Mouse (Mus musculus) stomach, postnatal 0 days (tissue): ENCODE results near the gene Cops7a. TPM values are rescaled to one million over a fixed set of nuclear protein-coding genes. Genes with fewer than 3 reads are reported as not detected.
A peak's percentile ranks its signal among the peaks of the same experiment; 100 is the strongest.

Experiments used
- ATAC-seq: fragments of 200-750 bp; cut with Nextera tagmentation; 2 replicates; pipeline ENCODE4 v1.8.0; 2017; ENCODE audit not compliant: low FRiP score, low TSS enrichment
- DNase-seq: peaks from one replicate; pipeline ENCODE4 v3.0.0-alpha.2; 2016; ENCODE audit warnings: low spot score
- H3K27ac ChIP-seq: fragments of 300-500 bp; sonication (generic); replicated peaks from 2 replicates; pipeline ENCODE4 v1.5.1; 2014; ENCODE audit warnings: mild to moderate bottlenecking, control low read depth
- H3K27me3 ChIP-seq: fragments of 300-500 bp; sonication (generic); 2 replicates; pipeline ENCODE4 v1.6.1; 2014; ENCODE audit warnings: low read length; ENCODE audit not compliant: control insufficient read depth, insufficient read depth
- H3K36me3 ChIP-seq: fragments of 300-500 bp; sonication (generic); 2 replicates; pipeline ENCODE4 v1.6.1; 2014; ENCODE audit warnings: low read length, mixed read lengths; ENCODE audit not compliant: control insufficient read depth, insufficient read depth
- H3K4me1 ChIP-seq: fragments of 300-500 bp; sonication (generic); replicated peaks from 2 replicates; pipeline ENCODE4 v1.6.1; 2014; ENCODE audit warnings: antibody characterized with exemption; ENCODE audit not compliant: control insufficient read depth, insufficient read depth
- H3K4me2 ChIP-seq: fragments of 300-500 bp; sonication (generic); replicated peaks from 2 replicates; pipeline ENCODE4 v1.6.1; 2014; ENCODE audit warnings: low read depth, mild to moderate bottlenecking, control low read depth, moderate library complexity
- H3K4me3 ChIP-seq: fragments of 300-500 bp; sonication (generic); 2 replicates; pipeline ENCODE4 v1.5.1; 2014; ENCODE audit warnings: low read depth, low read length, control low read depth
- H3K9ac ChIP-seq: fragments of 300-500 bp; sonication (generic); 2 replicates; pipeline ENCODE4 v1.6.1; 2014; ENCODE audit warnings: mild to moderate bottlenecking, low read length, control low read depth, mixed read lengths
- H3K9me3 ChIP-seq: fragments of 300-500 bp; sonication (generic); 2 replicates; pipeline ENCODE4 v1.6.1; 2016; ENCODE audit warnings: low read length; ENCODE audit not compliant: control insufficient read depth
- CTCF ChIP-seq: IDR thresholded peaks from 2 replicates; pipeline ENCODE4 v1.5.1; 2016; ENCODE audit warnings: antibody characterized with exemption, low read depth, mild to moderate bottlenecking, moderate library complexity
- EP300 ChIP-seq: optimal IDR thresholded peaks from 2 replicates; pipeline ENCODE3; 2016; ENCODE audit warnings: antibody characterized with exemption
- WGBS: fragments of 180-500 bp; shearing (Covaris S2); extraction: QIAGEN DNeasy Blood & Tissue Kit; methylation state at CpG from one replicate; pipeline ENCODE4 v1.1.7; 2014; 5-methylcytosine and 5-hydroxymethylcytosine counted together
- polyA plus RNA-seq: library from polyadenylated mRNA; unstranded; fragments of >200 nt; fragmentation: Nextera tagmentation; extraction: Ambion mirVana; gene quantifications from 2 replicates; pipeline ENCODE4 v1.2.1, GENCODE M21; 2015

The Cops7a gene
- polyA plus RNA-seq, 1 experiment from 2014 or later = 114 TPM

DNA sequence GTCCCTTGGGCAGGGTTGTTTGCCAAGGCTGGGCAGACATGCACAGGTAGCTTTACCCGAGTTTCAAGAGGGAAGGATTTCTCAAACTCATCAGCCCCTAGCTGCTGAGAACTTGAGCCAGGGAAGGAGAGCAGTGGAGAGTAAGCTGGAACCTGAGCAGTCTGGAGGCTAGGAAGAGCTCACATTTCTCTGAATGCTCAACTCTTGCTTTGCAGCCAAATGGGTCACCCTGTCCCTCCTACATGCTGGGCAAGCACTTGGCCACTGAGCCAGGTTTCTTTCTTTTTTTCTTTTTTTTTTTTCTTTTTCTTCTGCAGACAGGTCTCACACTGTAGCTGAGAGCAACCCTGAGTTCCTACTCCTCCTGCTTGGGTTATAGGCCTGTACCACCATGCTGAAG lies 28.7 kb downstream of the Cops7a start:
- WGBS = 82% methylated on average over 1 of the region's 1 CpGs
- TF ChIP-seq CTCF (no peak), EP300 (no peak)

DNA sequence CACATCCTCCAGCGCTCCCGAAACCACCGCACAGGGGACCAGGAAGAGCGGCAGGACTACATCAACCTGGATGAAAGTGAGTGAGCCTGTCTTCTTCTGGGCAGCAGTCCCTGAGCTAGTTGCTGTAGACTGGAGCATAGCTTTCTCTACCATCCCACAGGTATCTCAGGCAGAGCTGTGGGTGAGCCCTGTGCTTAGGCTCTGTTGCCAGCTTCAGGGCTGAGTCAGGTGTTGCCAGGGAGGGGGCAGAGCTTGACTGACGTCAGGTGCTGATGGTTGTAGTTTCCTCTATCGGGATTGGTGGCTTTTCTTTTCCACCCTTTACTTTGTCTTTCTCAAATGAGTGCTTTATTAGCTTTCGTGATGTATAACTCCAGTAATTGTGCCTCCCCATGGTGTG lies 30.7 kb downstream of the Cops7a start:
- DNase-seq (no peak), ATAC-seq (no peak)
- TF ChIP-seq CTCF (no peak), EP300 (no peak)
- Histone ChIP-seq H3K36me3 (peaks cover 17% of the 10 kb centered on the region), H3K4me2 (no peak overlapping the region), H3K9me3 (no peaks in the 10 kb centered on the region), H3K27me3 (no peaks in the 10 kb centered on the region), H3K4me3 (no peak overlapping the region), H3K4me1 (peaks cover 5% of the 10 kb centered on the region; the same call in 1 of the 2 replicates), H3K27ac (no peak overlapping the region), H3K9ac (no peak overlapping the region)
- WGBS = 88% methylated on average over 7 of the region's 7 CpGs

More for the DNA sequence above, 28.7 kb downstream of the Cops7a start:
- Histone ChIP-seq H3K4me1 (peaks cover 5% of the 10 kb centered on the region; the same call in 1 of the 2 replicates), H3K4me2 (no peak overlapping the region), H3K9me3 (no peaks in the 10 kb centered on the region), H3K27ac (no peak overlapping the region), H3K36me3 (peaks cover 17% of the 10 kb centered on the region), H3K9ac (no peak overlapping the region), H3K27me3 (no peaks in the 10 kb centered on the region), H3K4me3 (no peak overlapping the region)
- ATAC-seq (no peak), DNase-seq (no peak)

DNA sequence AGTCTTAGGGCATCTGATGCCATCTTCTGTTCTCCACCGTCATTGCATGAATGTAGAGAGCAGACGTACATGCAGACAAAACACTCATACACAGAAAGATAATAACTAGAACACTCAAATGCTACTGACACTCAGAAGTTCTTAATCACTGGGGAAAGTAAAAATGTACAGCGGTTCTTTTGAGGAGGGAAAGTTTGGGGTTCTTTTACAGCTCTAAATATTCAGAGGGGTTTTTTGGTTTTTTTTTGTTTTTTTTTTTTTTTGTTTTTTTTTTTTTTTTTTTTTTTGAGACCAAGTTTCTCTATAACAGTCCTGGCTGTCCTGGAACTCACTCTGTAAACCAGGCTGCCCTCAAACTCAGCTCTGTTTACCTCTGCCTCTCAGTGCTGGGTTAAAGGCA lies 32.2 kb downstream of the Cops7a start:
- H3K4me1 ChIP-seq = peaks cover 5% of the 10 kb centered on the region; the same call in 1 of the 2 replicates
- H3K27me3 ChIP-seq = no peaks in the 10 kb centered on the region
- peaks cover 17% of the 10 kb centered on the region for H3K36me3 ChIP-seq
- H3K9ac ChIP-seq = no peak overlapping the region
- ATAC-seq = no peak
- TF ChIP-seq EP300 (no peak), CTCF (peak; percentile 21; the same call in 1 of the 2 replicates)
- no peak overlapping the region for H3K27ac ChIP-seq
- no peak for DNase-seq
- 77% methylated on average over 3 of the region's 3 CpGs for WGBS
- H3K4me2 ChIP-seq = no peak overlapping the region
- no peak overlapping the region for H3K4me3 ChIP-seq
- H3K9me3 ChIP-seq = no peaks in the 10 kb centered on the region

DNA sequence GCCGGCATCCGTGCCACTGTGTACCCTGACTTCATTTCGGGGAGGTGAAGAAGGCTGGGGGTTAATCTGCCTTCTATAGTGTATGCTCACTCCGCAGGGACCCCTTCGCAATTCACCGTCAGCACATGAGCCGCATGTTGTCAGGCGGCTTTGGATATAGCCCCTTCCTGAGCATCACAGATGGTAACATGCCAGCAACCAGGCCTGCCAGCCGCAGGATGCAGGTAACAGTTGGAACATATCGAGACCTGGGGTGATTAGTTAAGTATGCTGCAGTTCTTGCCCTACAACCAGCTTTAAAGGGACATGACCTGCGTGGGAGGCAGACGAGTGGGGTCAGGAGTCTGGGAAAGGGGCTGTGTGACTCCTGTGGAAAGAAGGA lies 33.0 kb downstream of the Cops7a start:
- DNase-seq (no peak), ATAC-seq (no peak)
- Histone ChIP-seq H3K36me3 (peaks cover 17% of the 10 kb centered on the region), H3K27me3 (no peaks in the 10 kb centered on the region), H3K9me3 (no peaks in the 10 kb centered on the region), H3K4me2 (peak overlapping the region; percentile 65), H3K9ac (peak overlapping the region; percentile 93), H3K27ac (peak overlapping the region; percentile 98), H3K4me1 (peaks cover 5% of the 10 kb centered on the region; the same call in 1 of the 2 replicates), H3K4me3 (peak overlapping the region; percentile 91)
- 32% methylated on average over 12 of the region's 12 CpGs for WGBS
- no peak for TF ChIP-seq EP300
- TF ChIP-seq CTCF = no peak

DNA sequence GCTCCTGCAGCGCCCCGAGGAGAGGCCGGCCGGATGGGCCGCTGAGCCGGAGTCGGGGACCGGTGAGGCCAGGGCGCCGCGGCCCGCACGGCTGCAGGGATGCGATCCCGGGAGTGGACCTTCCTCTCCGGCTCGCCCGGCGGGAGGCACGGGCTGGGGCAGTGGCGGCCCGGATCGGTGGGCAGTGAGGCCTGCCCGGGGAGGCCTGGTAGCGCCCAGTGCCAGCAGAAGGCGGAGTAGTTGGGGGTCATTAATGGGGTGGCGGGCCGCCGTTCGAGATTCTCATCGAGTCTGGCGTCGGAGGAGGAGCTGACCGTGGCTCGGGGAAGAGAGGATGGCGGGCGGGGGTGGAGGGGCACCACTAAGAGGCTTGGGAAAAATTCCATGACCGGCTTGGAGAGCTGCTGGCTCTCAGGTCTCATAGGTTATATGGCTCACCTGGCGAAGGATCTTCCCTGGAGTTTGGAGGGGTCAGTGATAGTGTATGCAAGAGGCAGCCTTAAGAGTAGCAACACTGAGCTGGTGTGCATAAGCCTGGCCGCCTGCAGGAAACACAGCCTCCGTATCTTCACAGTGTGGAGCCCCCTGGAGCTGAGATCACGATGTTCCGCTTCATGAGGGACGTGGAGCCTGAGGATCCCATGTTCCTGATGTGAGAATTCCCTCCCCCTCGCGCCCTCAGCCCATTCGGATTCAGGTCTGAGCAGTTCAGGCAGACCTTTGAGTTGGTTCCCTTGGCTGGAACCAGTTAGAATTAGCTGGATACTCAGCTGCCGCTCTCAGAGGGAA lies 33.6 kb downstream of the Cops7a start:
- peak overlapping the region; percentile 98 for H3K27ac ChIP-seq

DNA sequence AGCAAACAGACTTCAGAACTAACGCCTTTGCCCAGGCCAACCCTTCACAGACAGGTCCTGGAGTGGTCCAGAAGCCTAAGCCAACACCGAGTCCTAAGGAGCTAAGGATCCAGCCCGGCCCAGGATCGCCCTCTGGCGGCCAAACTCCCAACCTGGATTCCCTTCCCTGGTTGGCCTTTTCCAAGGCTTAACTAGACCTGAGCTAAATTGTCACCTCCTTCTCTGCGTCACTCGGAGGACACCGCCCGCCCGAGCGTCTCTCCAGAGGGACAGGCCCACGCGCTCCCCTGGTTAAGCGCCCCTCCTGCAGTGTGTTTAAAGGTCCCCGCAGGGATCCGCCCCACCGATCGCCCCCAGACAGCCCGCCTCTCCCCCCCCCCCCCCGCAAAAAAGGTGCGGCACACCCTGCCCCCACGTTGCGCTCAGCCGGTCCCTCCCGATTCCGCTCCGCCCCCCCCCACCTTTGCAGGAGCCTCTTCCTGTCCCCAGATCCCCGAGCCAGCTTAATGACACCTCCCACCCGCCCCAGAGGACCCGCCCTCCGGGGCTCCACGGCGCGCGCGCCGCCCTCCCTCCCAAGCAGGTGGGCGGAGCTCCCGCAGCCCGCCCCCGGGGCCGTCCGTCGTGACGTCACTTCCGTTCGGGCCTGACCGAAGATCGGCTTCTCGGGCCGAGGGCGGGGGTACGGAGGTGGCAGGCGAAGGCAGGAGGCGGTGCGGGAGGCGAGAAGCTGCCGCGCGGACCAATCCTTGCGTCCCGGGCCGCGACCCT lies 34.4 kb downstream of the Cops7a start, which contains the start of gene Mlf2:
Gene Mlf2, plus strand, starts transcription at position 633 of the 771 bp plus-strand sequence.
- ATAC-seq (peak; percentile 96), DNase-seq (peak; percentile 99)

More for the DNA sequence above, 33.6 kb downstream of the Cops7a start:
- TF ChIP-seq CTCF (peak; percentile 69), EP300 (no peak)
- Histone ChIP-seq H3K36me3 (peaks cover 16% of the 10 kb centered on the region), H3K9ac (peak overlapping the region; percentile 93), H3K9me3 (no peaks in the 10 kb centered on the region), H3K4me2 (peak overlapping the region; percentile 65), H3K4me1 (peaks cover 5% of the 10 kb centered on the region; the same call in 1 of the 2 replicates), H3K4me3 (peak overlapping the region; percentile 91), H3K27me3 (no peaks in the 10 kb centered on the region)
- WGBS = under 1% methylated on average over 48 of the region's 48 CpGs
- DNase-seq = peak; percentile 60
- peak; percentile 1; the same call in 1 of the 2 replicates for ATAC-seq

More for the DNA sequence above, 34.4 kb downstream of the Cops7a start, which contains the start of gene Mlf2:
- H3K4me2 ChIP-seq = peak within 1 kb of the TSS; percentile 65
- WGBS = 1% methylated on average over 41 of the region's 64 CpGs
- peak within 1 kb of the TSS; percentile 98 for H3K27ac ChIP-seq
- TF ChIP-seq EP300 (no peak), CTCF (peak; percentile 100)
- peak within 1 kb of the TSS; percentile 93 for H3K9ac ChIP-seq
- H3K4me3 ChIP-seq = peak within 1 kb of the TSS; percentile 91
- peaks cover 5% of the 10 kb centered on the region; the same call in 1 of the 2 replicates for H3K4me1 ChIP-seq
- H3K9me3 ChIP-seq = no peaks in the 10 kb centered on the region
- H3K36me3 ChIP-seq = peaks cover 9% of the 10 kb centered on the region
- H3K27me3 ChIP-seq = no peaks in the 10 kb centered on the region
